In genomic region chr5:14032056-14032455, GRCm38 (mm10) we compare ENCODE assay signal across 24 mouse cellular contexts. TPM values are rescaled to one million over a fixed set of nuclear protein-coding genes. Genes with fewer than 3 reads are reported as not detected.
A peak's percentile ranks its signal among the peaks of the same experiment; 100 is the strongest.
DNase-seq lines count a peak whose midpoint lies in the region; ATAC-seq and TF ChIP-seq lines count a peak whose summit lies in the region.
"Had no signal": no experiment of that assay in that cellular context is flagged by ENCODE, and none has a peak within 500 bp of the region (broad histone marks: within the 10 kb centered on the region; RNA-seq: fewer than 3 reads in every experiment).

No protein-coding gene starts in this region.

- H3K27me3 ChIP-seq in ES-Bruce4 (ENCODE audit: control insufficient read depth, insufficient read depth, low read length, poor library complexity, severe bottlenecking), result no peaks in the 10 kb centered on the region
- H3K27me3 ChIP-seq in lung, postnatal 0 days (replicated peaks; ENCODE audit: insufficient read depth, low read length), result no peaks in the 10 kb centered on the region
- H3K27me3 ChIP-seq in kidney, embryonic 14.5 days (ENCODE audit: control insufficient read depth, insufficient read depth, low read length), result no peaks in the 10 kb centered on the region
- H3K27me3 ChIP-seq: embryonic facial prominence, embryonic 12.5 days; heart, embryonic 15.5 days; limb, embryonic 15.5 days; megakaryocyte, embryonic 14.5 days; midbrain, embryonic 13.5 days had no signal

- 0 out of 2 replicates have a peak, but pooled peaks cover 2% of the 10 kb centered on the region for H3K36me3 ChIP-seq in ES-Bruce4 (ENCODE audit: control insufficient read depth, insufficient read depth, low read length, poor library complexity, severe bottlenecking)
- no peaks in the 10 kb centered on the region for H3K36me3 ChIP-seq in lung, postnatal 0 days (ENCODE audit: insufficient read depth, low read length)
- no peaks in the 10 kb centered on the region for H3K36me3 ChIP-seq in kidney, embryonic 14.5 days (ENCODE audit: control insufficient read depth, insufficient read depth, low read length)
- H3K36me3 ChIP-seq: embryonic facial prominence, embryonic 12.5 days; heart, embryonic 15.5 days; limb, embryonic 15.5 days; midbrain, embryonic 13.5 days had no signal

- DNase-seq in layer of hippocampus, adult 2 months (ENCODE audit: low spot score in 2 of 2), result no peak
- DNase-seq in layer of hippocampus, adult 9-11 months, result no peak
- DNase-seq in R1 (ENCODE audit: low read depth, low spot score), result peak; percentile 84
- DNase-seq in lung, postnatal 0 days (ENCODE audit: low spot score), result peak; percentile 70
- DNase-seq in heart, postnatal 4 days, result no peak
- no peak for DNase-seq in urinary bladder, adult 2 months (ENCODE audit: low spot score)
- DNase-seq: adrenal gland, adult 2 months; cerebellum, adult 11 months; cerebellum, adult 9-11 months; gastrocnemius, adult 2 months; kidney, adult 11 months; left cerebral cortex, postnatal 4 days; retina, postnatal 1 day; right cerebral cortex, postnatal 4 days; thymus, postnatal 36 days had no signal

- 0 out of 2 replicates have a peak, but pooled peaks have one; percentile 47 for TF ChIP-seq EP300 in ES-Bruce4 (IDR thresholded peaks at IDR 0.05; ENCODE audit: insufficient read depth, low read depth, low read length)
- TF ChIP-seq EP300 in lung, postnatal 0 days (IDR thresholded peaks at IDR 0.05), result no peak

- H3K27ac ChIP-seq in layer of hippocampus, adult 2 months, result no peak overlapping the region
- peak overlapping the region; percentile 98 for H3K27ac ChIP-seq in ES-Bruce4 (ENCODE audit: insufficient read depth, low read length)
- H3K27ac ChIP-seq in lung, postnatal 0 days (ENCODE audit: low read length), result peak overlapping the region; percentile 35; the same call in 1 of the 2 replicates
- no peak overlapping the region for H3K27ac ChIP-seq in kidney, embryonic 14.5 days (ENCODE audit: low read depth, low read length)
- H3K27ac ChIP-seq: embryonic facial prominence, embryonic 12.5 days; gastrocnemius, adult 2 months; heart, embryonic 15.5 days; hindbrain, postnatal 0 days; kidney, postnatal 0 days; limb, embryonic 15.5 days; midbrain, embryonic 13.5 days had no signal

- no peak overlapping the region for H3K4me3 ChIP-seq in layer of hippocampus, adult 2 months
- H3K4me3 ChIP-seq in ES-Bruce4 (ENCODE audit: low read depth, low read length), result peak overlapping the region; percentile 32; the same call in 1 of the 2 replicates
- H3K4me3 ChIP-seq in lung, postnatal 0 days (ENCODE audit: low read depth, low read length), result no peak overlapping the region
- H3K4me3 ChIP-seq in kidney, embryonic 14.5 days (ENCODE audit: low read length), result no peak overlapping the region
- H3K4me3 ChIP-seq: embryonic facial prominence, embryonic 12.5 days; gastrocnemius, adult 2 months; heart, embryonic 15.5 days; limb, embryonic 15.5 days; megakaryocyte, embryonic 14.5 days; midbrain, embryonic 13.5 days had no signal

- no peak overlapping the region for H3K9ac ChIP-seq in ES-Bruce4 (ENCODE audit: low read depth, poor library complexity, severe bottlenecking)
- no peak overlapping the region for H3K9ac ChIP-seq in lung, postnatal 0 days (replicated peaks; ENCODE audit: low read depth)
- H3K9ac ChIP-seq in kidney, embryonic 14.5 days (ENCODE audit: low read depth, low read length), result no peak overlapping the region
- H3K9ac ChIP-seq: embryonic facial prominence, embryonic 12.5 days; heart, embryonic 15.5 days; limb, embryonic 15.5 days; midbrain, embryonic 13.5 days had no signal

- peak; percentile 27; the same call in 1 of the 2 replicates for TF ChIP-seq CTCF in layer of hippocampus, adult 2 months (conservative IDR thresholded peaks at IDR 0.05)
- no peak for TF ChIP-seq CTCF in ES-Bruce4 (IDR thresholded peaks at IDR 0.05; ENCODE audit: low read depth, low read length)
- TF ChIP-seq CTCF in lung, postnatal 0 days (IDR thresholded peaks at IDR 0.05), result peak; percentile 57

- 35% methylated on average over 4 of the region's 4 CpGs for WGBS in lung, postnatal 0 days
- WGBS in kidney, embryonic 14.5 days, result 46% methylated on average over 4 of the region's 4 CpGs

- H3K9me3 ChIP-seq in ES-Bruce4 (replicated peaks; ENCODE audit: control insufficient read depth, insufficient read depth, low read length, poor library complexity, severe bottlenecking), result no peaks in the 10 kb centered on the region
- no peaks in the 10 kb centered on the region for H3K9me3 ChIP-seq in lung, postnatal 0 days (ENCODE audit: low read length)
- H3K9me3 ChIP-seq in kidney, embryonic 14.5 days (ENCODE audit: control insufficient read depth, low read length), result no peaks in the 10 kb centered on the region
- H3K9me3 ChIP-seq: embryonic facial prominence, embryonic 12.5 days; heart, embryonic 15.5 days; limb, embryonic 15.5 days; megakaryocyte, embryonic 14.5 days; midbrain, embryonic 13.5 days had no signal

- ATAC-seq in lung, postnatal 0 days, result peak; percentile 75
- no peak for ATAC-seq in kidney, embryonic 14.5 days (ENCODE audit: low FRiP score, low TSS enrichment)
- ATAC-seq: hindbrain, postnatal 0 days; midbrain, embryonic 13.5 days had no signal

- no peak for TF ChIP-seq POLR2A in ES-Bruce4 (IDR thresholded peaks at IDR 0.05; ENCODE audit: insufficient read depth, low read length)

- peaks cover 4% of the 10 kb centered on the region for H3K4me1 ChIP-seq in ES-Bruce4 (ENCODE audit: control insufficient read depth, insufficient read depth, low read length)
- H3K4me1 ChIP-seq in lung, postnatal 0 days (ENCODE audit: insufficient read depth, low read depth, low read length), result no peaks in the 10 kb centered on the region
- H3K4me1 ChIP-seq in kidney, embryonic 14.5 days (ENCODE audit: control insufficient read depth, insufficient read depth, low read length), result no peaks in the 10 kb centered on the region
- H3K4me1 ChIP-seq: embryonic facial prominence, embryonic 12.5 days; limb, embryonic 15.5 days; megakaryocyte, embryonic 14.5 days; midbrain, embryonic 13.5 days had no signal

- H3K4me2 ChIP-seq in lung, postnatal 0 days (replicated peaks; ENCODE audit: low read depth, low read length), result no peak overlapping the region; the same call in 1 of the 2 replicates
- no peak overlapping the region for H3K4me2 ChIP-seq in kidney, embryonic 14.5 days (replicated peaks; ENCODE audit: low read depth, low read length)
- H3K4me2 ChIP-seq: embryonic facial prominence, embryonic 12.5 days; heart, embryonic 15.5 days; limb, embryonic 15.5 days; midbrain, embryonic 13.5 days had no signal

RNA-seq across cellular contexts. Expression of gene Sema3e, which starts 7.0 kb away (rescaled TPM):
- 10 to 100 TPM; 40.9 to 44.2 TPM for total RNA-seq in layer of hippocampus, adult 2 months (2021)
- polyA plus RNA-seq in ES-Bruce4 (2011; ENCODE audit: insufficient read depth, insufficient read length, low read depth, missing spikeins), result 62.6 and 62.9 TPM in 2 replicates
- polyA plus RNA-seq in lung, postnatal 0 days (2015; fragmentation: Nextera tagmentation; extraction: Ambion mirVana), result 18.9 and 29.8 TPM in 2 replicates
- under 1 TPM; 0.31 to 0.34 TPM for total RNA-seq in heart, postnatal 4 days (2021)
- 1.1 and 1.4 TPM in 2 replicates for polyA plus RNA-seq in urinary bladder, adult 2 months (2012; rRNA removed)
- 1.0 and 2.2 TPM in 2 replicates for polyA plus RNA-seq in kidney, embryonic 14.5 days (2014; fragmentation: Nextera tagmentation; extraction: Ambion mirVana)

Comparison
In these comparisons a context has a peak if more than half of its experiments do, and no peak if none do; other contexts are left out.
1. DNase-seq: peak in R1 (single experiment) and lung, postnatal 0 days (single experiment); none in layer of hippocampus, adult 2 months (0 of 2), layer of hippocampus, adult 9-11 months (single experiment), heart, postnatal 4 days (single experiment) and urinary bladder, adult 2 months (single experiment).
2. H3K27ac ChIP-seq: peak in ES-Bruce4 (single experiment) and lung, postnatal 0 days (single experiment); none in layer of hippocampus, adult 2 months (single experiment) and kidney, embryonic 14.5 days (single experiment).